Mouse (Mus musculus): ENCODE data around the gene Zcchc2.

- TF ChIP-seq MAX (IDR thresholded peaks at IDR 0.05; ENCODE audit: low read depth): no peak
- no peak for TF ChIP-seq POLR2A (IDR thresholded peaks at IDR 0.05; ENCODE audit: insufficient read length, low read depth)
- no peak for TF ChIP-seq SRF (IDR thresholded peaks at IDR 0.05; ENCODE audit: control insufficient read depth, insufficient read length, low read depth)
- no peak for TF ChIP-seq CEBPB (IDR thresholded peaks at IDR 0.05; ENCODE audit: insufficient read depth, poor library complexity, severe bottlenecking)
- TF ChIP-seq REST (IDR thresholded peaks at IDR 0.05; ENCODE audit: insufficient read depth, insufficient read length): no peak
- no peak for TF ChIP-seq E2F4 (IDR thresholded peaks at IDR 0.05; ENCODE audit: insufficient read depth)
- no peak for TF ChIP-seq POLR2AphosphoS2 (IDR thresholded peaks at IDR 0.05; ENCODE audit: insufficient read length, low read depth)
- TF ChIP-seq USF1 (IDR thresholded peaks at IDR 0.05; ENCODE audit: low read depth): no peak
- no peak for TF ChIP-seq TCF3 (IDR thresholded peaks at IDR 0.05; ENCODE audit: insufficient read length, low read depth)
- TF ChIP-seq MYOG (IDR thresholded peaks at IDR 0.05; ENCODE audit: control insufficient read depth in 1 of 3, insufficient read depth in 1 of 3, insufficient read length in 2 of 3, low read depth in 2 of 3): no peak
Measured at GRCm38 (mm10) chr1:106049036-106049435, 58.8 kb downstream of the Zcchc2 start.

Measured in myocyte (in vitro differentiated cells).